Mouse (Mus musculus) WW6 (cell line): ENCODE results near the gene Cryzl2.

Experiments used
- DNase-seq: peaks from one replicate; pipeline ENCODE4 v3.0.0-alpha.2; 2013; ENCODE audit warnings: low read depth, low spot score

Gene Cryzl2

DNA sequence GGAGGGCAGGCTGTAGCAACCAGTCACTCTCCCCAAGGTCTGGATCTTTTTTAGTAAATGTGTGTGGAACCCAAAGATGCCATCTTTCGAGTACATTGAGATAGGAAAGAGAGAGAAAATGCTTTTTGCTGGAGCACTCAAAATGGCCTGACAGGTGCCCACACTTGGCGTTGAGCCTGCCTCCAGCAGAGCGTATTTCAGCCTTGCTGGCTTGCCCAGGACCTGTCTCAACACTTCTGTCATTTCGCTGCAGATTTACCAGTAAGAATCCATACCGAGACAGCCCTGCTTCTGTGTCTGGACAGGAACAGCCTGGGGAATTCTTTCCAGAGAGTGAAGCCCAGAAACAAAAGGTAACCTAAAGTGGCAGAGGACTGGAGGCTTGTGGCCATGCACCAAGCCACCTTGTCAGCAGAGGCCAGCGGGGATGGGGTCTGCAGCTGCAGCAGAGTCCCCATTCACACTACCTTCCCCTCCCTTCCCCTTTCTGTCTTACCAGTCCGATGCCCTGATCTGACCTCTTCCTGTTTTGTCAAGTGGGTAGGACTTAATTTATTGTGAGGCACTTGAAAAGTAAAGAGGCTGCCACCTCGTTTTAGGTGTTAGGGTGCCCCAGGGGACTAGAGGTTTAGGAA lies 74.6 kb downstream of the Cryzl2 start:
- DNase-seq: no peak

DNA sequence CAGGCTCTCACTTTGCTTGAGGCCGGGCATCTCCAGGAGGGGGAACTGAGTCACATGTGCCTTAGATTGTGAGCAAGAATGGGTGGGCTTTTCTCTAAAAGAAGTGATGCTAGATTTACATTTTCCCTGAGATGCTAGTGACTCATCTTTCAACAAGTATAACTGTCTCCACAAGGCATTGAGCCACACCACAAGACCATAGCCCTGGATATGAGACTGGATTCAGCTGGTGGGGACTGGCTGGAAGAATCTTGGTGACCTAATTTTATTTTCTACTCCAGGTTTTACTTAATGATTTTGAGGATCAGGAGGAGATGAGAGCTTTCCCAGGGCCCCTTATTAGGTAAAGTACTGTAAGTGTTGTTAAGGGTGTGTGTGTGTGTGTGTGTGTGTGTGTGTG lies 77.2 kb downstream of the Cryzl2 start:
- no peak for DNase-seq

DNA sequence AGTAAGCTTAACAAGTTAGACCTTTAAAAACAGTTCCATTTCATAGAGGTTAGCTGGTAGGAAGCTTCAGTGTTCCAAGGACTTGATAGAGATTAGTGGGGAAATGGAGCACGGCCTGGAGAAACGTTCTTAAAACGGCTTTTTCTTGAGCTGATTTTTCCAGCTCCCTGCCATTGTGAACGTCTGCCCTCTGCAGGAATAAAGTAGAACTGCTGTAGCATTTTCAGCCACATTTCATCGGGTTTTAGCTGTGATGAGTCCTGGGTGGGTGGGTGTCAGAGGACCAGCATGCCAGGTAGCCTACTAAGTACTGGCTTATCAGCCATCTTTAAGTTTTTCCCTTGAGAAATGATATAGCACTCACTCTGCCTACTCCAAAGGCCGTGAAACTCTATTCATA lies 78.1 kb downstream of the Cryzl2 start:
- DNase-seq: no peak

DNA sequence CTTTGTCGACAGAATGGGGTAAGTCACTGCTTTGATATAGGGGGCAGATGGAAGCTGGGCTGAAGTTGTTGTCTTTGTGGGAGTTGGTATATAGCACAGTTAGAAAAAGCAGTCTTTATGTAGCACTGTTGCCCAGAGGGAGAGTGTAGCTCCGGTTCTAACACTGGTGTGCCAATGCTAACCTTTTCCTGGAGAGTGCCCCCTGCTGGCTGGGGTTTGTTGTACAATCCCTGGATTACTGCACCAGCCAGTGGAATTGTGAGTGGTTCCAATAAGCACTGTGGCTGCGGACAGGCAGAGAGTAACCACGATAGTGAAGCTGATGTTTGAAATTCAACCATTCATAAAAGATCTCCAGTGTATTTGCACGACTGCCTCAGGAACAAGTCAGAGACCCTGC lies 79.3 kb downstream of the Cryzl2 start:
- DNase-seq: no peak
